In the genomic region with DNA sequence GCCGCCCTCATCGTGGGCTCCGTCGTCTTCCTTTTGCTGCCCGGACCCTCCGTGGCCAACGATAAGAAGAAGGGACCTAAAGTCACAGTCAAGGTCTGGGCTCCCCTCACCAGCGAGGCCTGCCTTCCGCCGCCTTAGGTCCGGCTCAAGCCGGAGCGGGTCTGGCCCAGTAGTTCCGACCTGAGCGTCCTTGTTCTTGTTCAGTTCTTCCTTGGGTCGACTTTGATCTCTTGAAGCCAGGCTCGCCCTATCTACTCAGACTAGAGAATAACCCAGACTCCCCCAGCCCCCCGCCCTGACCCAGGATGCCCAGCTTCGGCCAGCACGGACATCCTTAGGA, we compare ENCODE assay signal across 8 mouse cellular contexts. TPM values are rescaled to one million over a fixed set of nuclear protein-coding genes. Genes with fewer than 3 reads are reported as not detected.
DNase-seq lines count a peak whose midpoint lies in the region; ATAC-seq and TF ChIP-seq lines count a peak whose summit lies in the region.

No protein-coding gene starts in this region.

- H3K9ac ChIP-seq in kidney, embryonic 14.5 days (ENCODE audit: low read depth, low read length), result peak overlapping the region; percentile 80
- H3K9ac ChIP-seq in hindbrain, postnatal 0 days (replicated peaks; ENCODE audit: low read length), result peak overlapping the region; percentile 91
- H3K9ac ChIP-seq in midbrain, postnatal 0 days (replicated peaks; ENCODE audit: low read length, poor library complexity, severe bottlenecking), result peak overlapping the region; percentile 79

- peaks cover 15% of the 10 kb centered on the region for H3K4me1 ChIP-seq in kidney, embryonic 14.5 days (ENCODE audit: control insufficient read depth, insufficient read depth, low read length)
- H3K4me1 ChIP-seq in cortical plate, adult 2 months (ENCODE audit: control insufficient read depth, insufficient read depth, low read length), result no peaks in the 10 kb centered on the region; the same call in 1 of the 2 replicates
- peaks cover 17% of the 10 kb centered on the region for H3K4me1 ChIP-seq in hindbrain, postnatal 0 days (ENCODE audit: insufficient read depth, low read length)
- peaks cover 13% of the 10 kb centered on the region for H3K4me1 ChIP-seq in midbrain, postnatal 0 days (ENCODE audit: insufficient read depth, low read length)

- H3K27ac ChIP-seq in kidney, embryonic 14.5 days (ENCODE audit: low read depth, low read length), result no peak overlapping the region
- no peak overlapping the region for H3K27ac ChIP-seq in cortical plate, adult 2 months (ENCODE audit: insufficient read depth, low read length)
- H3K27ac ChIP-seq in hindbrain, postnatal 0 days, result peak overlapping the region; percentile 95
- peak overlapping the region; percentile 91 for H3K27ac ChIP-seq in midbrain, postnatal 0 days (ENCODE audit: low read depth, low read length)

- ATAC-seq in kidney, embryonic 14.5 days (ENCODE audit: low FRiP score, low TSS enrichment), result peak; percentile 70
- ATAC-seq in hindbrain, postnatal 0 days, result peak; percentile 86
- peak; percentile 89 for ATAC-seq in midbrain, postnatal 0 days (ENCODE audit: low FRiP score)

- no peak for DNase-seq in kidney, adult 11 months
- DNase-seq in hindbrain, postnatal 0 days (ENCODE audit: low spot score), result no peak
- no peak for DNase-seq in midbrain, postnatal 0 days (ENCODE audit: low spot score)
- DNase-seq in urinary bladder, postnatal 36 days (ENCODE audit: low spot score in 2 of 2), result no peak
- DNase-seq in thymus, postnatal 0 days (ENCODE audit: low spot score), result no peak
- DNase-seq in spleen, postnatal 10 days (ENCODE audit: low spot score in 2 of 2), result no peak

- no peaks in the 10 kb centered on the region for H3K27me3 ChIP-seq in kidney, embryonic 14.5 days (ENCODE audit: control insufficient read depth, insufficient read depth, low read length)
- no peaks in the 10 kb centered on the region for H3K27me3 ChIP-seq in hindbrain, postnatal 0 days (ENCODE audit: insufficient read depth, low read length)
- no peaks in the 10 kb centered on the region for H3K27me3 ChIP-seq in midbrain, postnatal 0 days (ENCODE audit: insufficient read depth, low read length)

- TF ChIP-seq CTCF in cortical plate, adult 2 months (IDR thresholded peaks at IDR 0.05; ENCODE audit: extremely low read depth, insufficient read depth, low read length), result no peak
- no peak for TF ChIP-seq CTCF in hindbrain, postnatal 0 days (IDR thresholded peaks at IDR 0.05; ENCODE audit: low read depth)
- TF ChIP-seq CTCF in midbrain, postnatal 0 days (IDR thresholded peaks at IDR 0.05), result no peak

- H3K36me3 ChIP-seq in kidney, embryonic 14.5 days (ENCODE audit: control insufficient read depth, insufficient read depth, low read length), result peaks cover 29% of the 10 kb centered on the region
- H3K36me3 ChIP-seq in hindbrain, postnatal 0 days (ENCODE audit: insufficient read depth, low read length), result peaks cover 25% of the 10 kb centered on the region
- peaks cover 23% of the 10 kb centered on the region for H3K36me3 ChIP-seq in midbrain, postnatal 0 days (ENCODE audit: insufficient read depth, low read length)

- peak overlapping the region; percentile 69 for H3K4me3 ChIP-seq in kidney, embryonic 14.5 days (ENCODE audit: low read length)
- peak overlapping the region; percentile 76 for H3K4me3 ChIP-seq in cortical plate, adult 2 months (ENCODE audit: insufficient read depth, low read length)
- H3K4me3 ChIP-seq in hindbrain, postnatal 0 days (ENCODE audit: low read length), result peak overlapping the region; percentile 85
- H3K4me3 ChIP-seq in midbrain, postnatal 0 days (ENCODE audit: low read depth, low read length), result peak overlapping the region; percentile 77

- TF ChIP-seq POLR2A in cortical plate, adult 2 months (IDR thresholded peaks at IDR 0.05; ENCODE audit: extremely low read depth, insufficient read depth, low read length), result no peak

- H3K9me3 ChIP-seq in kidney, embryonic 14.5 days (ENCODE audit: control insufficient read depth, low read length), result no peaks in the 10 kb centered on the region
- H3K9me3 ChIP-seq in hindbrain, postnatal 0 days (ENCODE audit: low read length), result no peaks in the 10 kb centered on the region
- no peaks in the 10 kb centered on the region for H3K9me3 ChIP-seq in midbrain, postnatal 0 days (ENCODE audit: low read length)

- under 1% methylated on average over 20 of the region's 20 CpGs for WGBS in kidney, embryonic 14.5 days
- WGBS in hindbrain, postnatal 0 days, result 0% methylated on average over 19 of the region's 20 CpGs
- 0% methylated on average over 17 of the region's 20 CpGs for WGBS in midbrain, postnatal 0 days

- peak overlapping the region; percentile 78 for H3K4me2 ChIP-seq in kidney, embryonic 14.5 days (replicated peaks; ENCODE audit: low read depth, low read length)
- peak overlapping the region; percentile 90 for H3K4me2 ChIP-seq in hindbrain, postnatal 0 days (ENCODE audit: low read depth, low read length)
- peak overlapping the region; percentile 56 for H3K4me2 ChIP-seq in midbrain, postnatal 0 days (ENCODE audit: low read depth, low read length, poor library complexity, severe bottlenecking)

RNA-seq across cellular contexts. Expression of gene Ppib, which starts 0.3 kb away (rescaled TPM):
- polyA plus RNA-seq in kidney, embryonic 14.5 days (2014; fragmentation: Nextera tagmentation; extraction: Ambion mirVana), result 622 and 701 TPM in 2 replicates
- 240 and 243 TPM in 2 replicates for polyA plus RNA-seq in cortical plate, adult 2 months (2012; rRNA removed)
- total RNA-seq in hindbrain, postnatal 0 days (2014; rRNA removed), result 223 and 263 TPM in 2 replicates
- polyA plus RNA-seq in hindbrain, postnatal 0 days (2015; fragmentation: Nextera tagmentation; extraction: Ambion mirVana), result 395 and 408 TPM in 2 replicates
- 209 and 255 TPM in 2 replicates for total RNA-seq in midbrain, postnatal 0 days (2014; rRNA removed)
- polyA plus RNA-seq in midbrain, postnatal 0 days (2015; fragmentation: Nextera tagmentation; extraction: Ambion mirVana), result 339 and 341 TPM in 2 replicates
- polyA plus RNA-seq in thymus, postnatal 0 days (2015; fragmentation: Nextera tagmentation; extraction: Ambion mirVana), result 344 and 384 TPM in 2 replicates

RNA-seq across cellular contexts. Expression of gene Snx22, which starts 9.2 kb away (rescaled TPM):
- 0.91 and 1.5 TPM in 2 replicates for polyA plus RNA-seq in kidney, embryonic 14.5 days (2014; fragmentation: Nextera tagmentation; extraction: Ambion mirVana)
- 7.2 and 7.3 TPM in 2 replicates for polyA plus RNA-seq in cortical plate, adult 2 months (2012; rRNA removed)
- 7.1 and 8.8 TPM in 2 replicates for total RNA-seq in hindbrain, postnatal 0 days (2014; rRNA removed)
- 12.8 and 13.2 TPM in 2 replicates for polyA plus RNA-seq in hindbrain, postnatal 0 days (2015; fragmentation: Nextera tagmentation; extraction: Ambion mirVana)
- total RNA-seq in midbrain, postnatal 0 days (2014; rRNA removed), result 6.7 and 7.4 TPM in 2 replicates
- polyA plus RNA-seq in midbrain, postnatal 0 days (2015; fragmentation: Nextera tagmentation; extraction: Ambion mirVana), result 9.6 and 11.1 TPM in 2 replicates
- polyA plus RNA-seq in thymus, postnatal 0 days (2015; fragmentation: Nextera tagmentation; extraction: Ambion mirVana), result 1.4 TPM in 2 replicates

Comparison
In these comparisons a context has a peak if more than half of its experiments do, and no peak if none do; other contexts are left out.
1. H3K27ac ChIP-seq: peak in hindbrain, postnatal 0 days (single experiment) and midbrain, postnatal 0 days (single experiment); none in kidney, embryonic 14.5 days (single experiment) and cortical plate, adult 2 months (single experiment).
2. Peak in every context shown above with its lines, with median percentiles within 50 percentile points of each other: ATAC-seq, H3K4me2 ChIP-seq, H3K4me3 ChIP-seq and H3K9ac ChIP-seq.